Mouse (Mus musculus): ENCODE data around the gene Herc2.

Gene Herc2

DNA sequence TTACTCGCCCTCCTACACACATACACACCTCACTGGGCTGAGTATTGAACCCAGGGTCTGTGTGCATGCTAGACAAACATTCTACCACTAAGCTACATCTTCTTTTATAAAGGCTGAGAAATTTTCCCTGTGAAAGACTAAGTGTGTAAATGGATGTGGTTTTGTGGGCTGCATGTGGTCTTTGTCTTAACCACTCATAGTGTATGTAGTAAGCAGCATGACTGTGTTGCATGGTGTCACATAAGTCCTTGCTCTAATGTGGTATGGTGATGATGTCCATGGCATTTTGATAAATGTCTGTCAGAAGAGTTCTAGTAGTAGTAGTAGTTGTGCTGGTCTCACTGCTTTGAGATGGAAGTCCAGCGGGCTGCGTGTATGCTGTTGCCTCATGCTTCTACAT is 152.8 kb downstream of the Herc2 start:
- DNase-seq, result no peak

DNA sequence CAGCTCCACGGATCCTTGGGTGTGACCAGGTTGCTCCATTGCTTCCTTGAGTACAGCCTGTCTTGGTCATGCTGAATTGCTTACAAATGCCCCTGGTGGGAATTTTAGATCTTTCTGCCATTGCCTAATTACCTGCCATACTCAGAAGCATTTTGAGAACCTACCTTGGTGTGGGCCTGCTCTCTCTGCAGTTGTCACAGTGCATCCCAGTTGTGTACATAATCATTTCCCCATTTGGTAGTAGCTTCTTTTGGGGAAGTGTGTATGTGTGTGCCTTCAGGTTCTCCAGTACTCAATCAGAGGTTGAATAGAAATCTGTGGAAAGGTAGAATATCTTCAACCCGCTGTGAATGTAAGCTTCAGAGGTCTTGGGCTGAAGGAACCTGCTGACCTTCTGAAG is 153.3 kb downstream of the Herc2 start:
- no peak for DNase-seq

DNA sequence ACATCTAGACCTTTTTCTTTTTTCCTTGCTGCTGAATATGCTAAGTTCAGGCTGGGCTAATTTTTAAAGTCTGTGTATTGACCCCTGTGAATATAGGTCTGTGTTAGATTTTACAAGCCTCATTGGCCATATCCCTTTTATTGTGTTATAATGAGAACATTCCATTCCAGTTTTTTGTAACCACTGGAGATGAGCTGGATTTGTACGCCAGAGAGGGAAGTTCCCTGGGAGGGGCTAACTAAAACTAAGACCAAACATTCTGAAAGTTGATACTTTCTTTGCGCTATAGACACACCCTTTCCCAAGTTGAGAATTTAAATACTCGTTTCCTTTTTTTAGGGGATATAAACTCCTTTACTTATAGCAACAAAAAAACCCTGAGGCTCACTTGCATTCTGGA is 154.9 kb downstream of the Herc2 start:
- no peak for DNase-seq

GRCm38 (mm10) chr7:56220811-56221210 is 170.8 kb downstream of the Herc2 start:
- DNase-seq, result no peak

GRCm38 (mm10) chr7:56235794-56236423 is 185.9 kb downstream of the Herc2 start:
- no peak for DNase-seq

- DNase-seq, result no peak
These were observed 186.6 kb downstream of the Herc2 start for GRCm38 (mm10) chr7:56236617-56237016.

DNA sequence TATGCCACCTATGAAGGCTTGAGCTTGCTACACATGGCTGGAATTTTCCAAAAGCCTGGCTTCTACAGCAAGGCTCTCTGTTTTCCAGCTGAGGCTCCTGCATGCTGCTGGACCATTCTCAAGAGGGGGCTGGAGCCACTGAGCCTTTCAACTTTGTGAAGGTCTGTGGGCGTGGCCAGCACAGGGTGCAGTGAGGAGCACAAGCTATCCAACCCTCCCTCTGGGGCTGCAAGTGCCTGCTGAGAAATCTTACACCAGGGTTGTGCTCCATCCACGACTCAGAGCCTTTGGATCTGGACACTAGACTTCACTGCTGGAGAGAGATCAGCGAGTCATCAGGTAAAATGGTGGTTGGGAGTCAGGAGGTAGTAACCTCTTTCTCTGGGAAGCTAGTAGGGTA is 189.5 kb downstream of the Herc2 start, which contains the start of gene Oca2:
Gene Oca2, plus strand, starts transcription at position 218 of the 400 bp plus-strand sequence.
- no peak for DNase-seq

DNA sequence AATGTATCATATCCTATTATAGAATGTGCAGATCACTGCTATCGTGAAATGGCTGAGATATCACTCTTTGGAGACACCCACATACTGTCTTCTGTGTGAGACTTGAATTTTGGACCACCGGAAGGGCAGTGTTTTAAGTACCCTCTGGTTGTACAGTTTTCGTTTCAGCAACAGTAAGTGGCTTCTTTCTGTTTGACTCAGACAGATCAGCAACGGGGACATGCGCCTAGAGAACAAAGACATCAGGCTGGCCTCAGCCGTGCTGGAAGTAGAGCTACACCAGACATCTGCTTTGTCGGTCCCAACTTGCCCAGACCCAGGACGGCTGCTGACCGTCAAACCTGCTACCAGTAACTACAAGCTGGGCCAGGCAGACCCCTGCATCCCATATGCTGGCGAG is 204.6 kb downstream of the Herc2 start:
- no peak for DNase-seq

GRCm38 (mm10) chr7:56257875-56258441 is 208.0 kb downstream of the Herc2 start:
- no peak for DNase-seq

DNA sequence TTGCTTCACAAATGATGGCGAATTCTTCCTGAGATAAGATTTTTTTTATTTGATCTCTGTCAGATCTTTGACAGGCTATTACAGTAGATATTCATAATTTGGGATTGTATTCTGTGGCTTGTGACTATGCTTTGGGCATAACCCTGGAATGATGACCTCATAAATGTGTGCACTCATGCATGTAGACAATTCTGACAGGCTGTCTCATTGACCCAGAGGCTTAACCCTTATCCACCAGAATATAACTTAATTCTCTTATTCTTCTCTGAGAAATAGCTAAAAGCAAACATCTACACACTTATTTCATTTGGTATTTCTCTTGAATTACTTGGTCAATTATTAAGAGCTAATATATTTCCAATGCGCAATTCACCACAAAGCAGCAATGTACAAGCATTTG is 227.5 kb downstream of the Herc2 start:
- no peak for DNase-seq
